In genomic region chr6:86169166-86169565, GRCm38 (mm10) we compare ENCODE assay signal across 26 mouse cellular contexts. TPM values are rescaled to one million over a fixed set of nuclear protein-coding genes. Genes with fewer than 3 reads are reported as not detected.
DNase-seq lines count a peak whose midpoint lies in the region; ATAC-seq and TF ChIP-seq lines count a peak whose summit lies in the region.
"Had no signal": no experiment of that assay in that cellular context is flagged by ENCODE, and none has a peak within 500 bp of the region (broad histone marks: within the 10 kb centered on the region; RNA-seq: fewer than 3 reads in every experiment).

No protein-coding gene starts in this region.

- no peaks in the 10 kb centered on the region for H3K27me3 ChIP-seq in heart, embryonic 11.5 days (ENCODE audit: control insufficient read depth, insufficient read depth, low read length)
- no peaks in the 10 kb centered on the region for H3K27me3 ChIP-seq in kidney, postnatal 0 days (ENCODE audit: insufficient read depth, low read length)
- H3K27me3 ChIP-seq in myocyte (ENCODE audit: control insufficient read depth, insufficient read depth, insufficient read length) = no peaks in the 10 kb centered on the region
- peaks cover 21% of the 10 kb centered on the region for H3K27me3 ChIP-seq in liver, embryonic 12.5 days (replicated peaks)
- H3K27me3 ChIP-seq: forebrain, embryonic 12.5 days; limb, embryonic 15.5 days; stomach, embryonic 15.5 days had no signal

- no peak for ATAC-seq in heart, embryonic 11.5 days (replicated peaks; ENCODE audit: insufficient number of reproducible peaks, low FRiP score, low TSS enrichment)
- ATAC-seq in kidney, postnatal 0 days (replicated peaks; ENCODE audit: low FRiP score, low read depth) = peak; percentile 69
- ATAC-seq in liver, embryonic 12.5 days = no peak
- ATAC-seq: hindbrain, postnatal 0 days; midbrain, embryonic 16.5 days had no signal

- no peaks in the 10 kb centered on the region for H3K79me2 ChIP-seq in myocyte (ENCODE audit: control insufficient read depth, insufficient read depth)

- DNase-seq in heart, adult 11 months = peak; percentile 78
- DNase-seq in kidney, postnatal 0 days (ENCODE audit: low spot score) = peak; percentile 84
- no peak for DNase-seq in kidney, postnatal 10 days
- DNase-seq in adrenal gland, postnatal 14 days = peak; percentile 81
- no peak for DNase-seq in urinary bladder, postnatal 10 days (ENCODE audit: low spot score)
- DNase-seq: cerebellum, adult 9-11 months; gastrocnemius, adult 2 months; heart, postnatal 14 days; kidney, adult 11 months; left cerebral cortex, postnatal 4 days; lung, postnatal 4 days; thymus, postnatal 36 days had no signal

- TF ChIP-seq POLR2A in myocyte (IDR thresholded peaks at IDR 0.05; ENCODE audit: insufficient read length, low read depth) = no peak

- WGBS in heart, embryonic 11.5 days (ENCODE audit: insufficient replicate concordance) = 52% methylated on average over 4 of the region's 4 CpGs
- 22% methylated on average over 4 of the region's 4 CpGs for WGBS in kidney, postnatal 0 days
- 47% methylated on average over 4 of the region's 4 CpGs for WGBS in liver, embryonic 12.5 days (ENCODE audit: insufficient replicate concordance)

- no peaks in the 10 kb centered on the region for H3K4me1 ChIP-seq in heart, embryonic 11.5 days (ENCODE audit: control insufficient read depth, insufficient read depth, low read length)
- no peaks in the 10 kb centered on the region for H3K4me1 ChIP-seq in kidney, postnatal 0 days (replicated peaks; ENCODE audit: insufficient read depth, low read length)
- no peaks in the 10 kb centered on the region for H3K4me1 ChIP-seq in liver, embryonic 12.5 days
- H3K4me1 ChIP-seq: forebrain, embryonic 12.5 days; heart, embryonic 12.5 days; limb, embryonic 15.5 days; liver, embryonic 15.5 days; stomach, embryonic 15.5 days had no signal

- no peak for TF ChIP-seq CTCF in kidney, postnatal 0 days (IDR thresholded peaks at IDR 0.05; ENCODE audit: low read depth)

- no peak overlapping the region for H3ac ChIP-seq in myocyte (ENCODE audit: control insufficient read depth, insufficient read length)

- H3K36me3 ChIP-seq in heart, embryonic 11.5 days (ENCODE audit: control insufficient read depth, insufficient read depth, low read length) = no peaks in the 10 kb centered on the region
- H3K36me3 ChIP-seq in kidney, postnatal 0 days (ENCODE audit: insufficient read depth, low read length) = no peaks in the 10 kb centered on the region
- no peaks in the 10 kb centered on the region for H3K36me3 ChIP-seq in myocyte (ENCODE audit: control insufficient read depth, insufficient read depth)
- H3K36me3 ChIP-seq in liver, embryonic 12.5 days = no peaks in the 10 kb centered on the region
- H3K36me3 ChIP-seq: forebrain, embryonic 12.5 days; heart, embryonic 12.5 days; limb, embryonic 15.5 days; liver, embryonic 15.5 days; midbrain, embryonic 10.5 days; stomach, embryonic 15.5 days had no signal

- no peaks in the 10 kb centered on the region for H3K9me3 ChIP-seq in heart, embryonic 11.5 days (replicated peaks; ENCODE audit: control insufficient read depth, low read length)
- no peaks in the 10 kb centered on the region for H3K9me3 ChIP-seq in kidney, postnatal 0 days (replicated peaks; ENCODE audit: low read length)
- no peaks in the 10 kb centered on the region for H3K9me3 ChIP-seq in liver, embryonic 12.5 days (replicated peaks)
- H3K9me3 ChIP-seq: forebrain, embryonic 12.5 days; heart, embryonic 12.5 days; limb, embryonic 15.5 days; liver, embryonic 15.5 days; midbrain, embryonic 10.5 days; stomach, embryonic 15.5 days had no signal

- no peak overlapping the region for H3K4me3 ChIP-seq in heart, embryonic 11.5 days (ENCODE audit: low read depth, low read length)
- no peak overlapping the region for H3K4me3 ChIP-seq in kidney, postnatal 0 days (replicated peaks; ENCODE audit: low read depth, low read length)
- no peak overlapping the region for H3K4me3 ChIP-seq in myocyte
- no peak overlapping the region for H3K4me3 ChIP-seq in liver, embryonic 12.5 days
- H3K4me3 ChIP-seq: erythroblast, embryonic 14.5 days; forebrain, embryonic 12.5 days; gastrocnemius, adult 2 months; heart, embryonic 12.5 days; left cerebral cortex, adult 2 months; limb, embryonic 15.5 days; liver, embryonic 15.5 days; midbrain, embryonic 10.5 days; stomach, embryonic 15.5 days had no signal

- no peak overlapping the region for H3K9ac ChIP-seq in heart, embryonic 11.5 days (ENCODE audit: low read depth, low read length)
- no peak overlapping the region for H3K9ac ChIP-seq in kidney, postnatal 0 days (ENCODE audit: low read depth, low read length)
- H3K9ac ChIP-seq in liver, embryonic 12.5 days = no peak overlapping the region
- H3K9ac ChIP-seq: forebrain, embryonic 12.5 days; heart, embryonic 12.5 days; limb, embryonic 15.5 days; liver, embryonic 15.5 days; stomach, embryonic 15.5 days had no signal

- H3K27ac ChIP-seq in heart, embryonic 11.5 days (ENCODE audit: low read depth, low read length) = no peak overlapping the region
- no peak overlapping the region for H3K27ac ChIP-seq in kidney, postnatal 0 days
- H3K27ac ChIP-seq in liver, embryonic 12.5 days = no peak overlapping the region
- H3K27ac ChIP-seq: forebrain, embryonic 12.5 days; gastrocnemius, adult 2 months; hindbrain, postnatal 0 days; left cerebral cortex, adult 2 months; limb, embryonic 15.5 days; liver, embryonic 15.5 days; midbrain, embryonic 10.5 days; stomach, embryonic 15.5 days had no signal

- no peak overlapping the region for H3K4me2 ChIP-seq in heart, embryonic 11.5 days
- H3K4me2 ChIP-seq in kidney, postnatal 0 days (ENCODE audit: low read length) = no peak overlapping the region
- H3K4me2 ChIP-seq in myocyte (ENCODE audit: low read depth) = peak overlapping the region; percentile 19
- H3K4me2 ChIP-seq in liver, embryonic 12.5 days = no peak overlapping the region
- H3K4me2 ChIP-seq: forebrain, embryonic 12.5 days; heart, embryonic 12.5 days; limb, embryonic 15.5 days; liver, embryonic 15.5 days; stomach, embryonic 15.5 days had no signal

TF ChIP-seq in myocyte, 11 proteins besides CTCF, POLR2A, EP300 and RAD21:
- TF ChIP-seq MAX (IDR thresholded peaks at IDR 0.05; ENCODE audit: low read depth) (no peak), USF1 (IDR thresholded peaks at IDR 0.05; ENCODE audit: low read depth) (peak; percentile 8), TCF12 (IDR thresholded peaks at IDR 0.05; ENCODE audit: insufficient read depth, poor library complexity, severe bottlenecking) (peak; percentile 1), MYOD1 (IDR thresholded peaks at IDR 0.05; ENCODE audit: control insufficient read depth in 1 of 3, insufficient read length in 2 of 3, low read depth in 2 of 3) (no peak), CEBPB (IDR thresholded peaks at IDR 0.05; ENCODE audit: insufficient read depth, poor library complexity, severe bottlenecking) (no peak), POLR2AphosphoS2 (IDR thresholded peaks at IDR 0.05; ENCODE audit: insufficient read length, low read depth) (no peak), SRF (IDR thresholded peaks at IDR 0.05; ENCODE audit: control insufficient read depth, insufficient read length, low read depth) (no peak), E2F4 (IDR thresholded peaks at IDR 0.05; ENCODE audit: insufficient read depth) (no peak), REST (IDR thresholded peaks at IDR 0.05; ENCODE audit: insufficient read depth, insufficient read length) (no peak), MYOG (IDR thresholded peaks at IDR 0.05; ENCODE audit: control insufficient read depth in 1 of 3, insufficient read depth in 1 of 3, insufficient read length in 2 of 3, low read depth in 2 of 3) (no peak), TCF3 (IDR thresholded peaks at IDR 0.05; ENCODE audit: insufficient read length, low read depth) (no peak)

RNA-seq across cellular contexts. Expression of gene Tgfa, which starts 25.9 kb away (rescaled TPM):
- polyA plus RNA-seq in heart, embryonic 11.5 days (2014; fragmentation: Nextera tagmentation; extraction: Ambion mirVana) = 3.0 and 4.1 TPM in 2 replicates
- 5.7 and 6.1 TPM in 2 replicates for polyA plus RNA-seq in kidney, postnatal 0 days (2015; fragmentation: Nextera tagmentation; extraction: Ambion mirVana)
- 7.7 and 9.7 TPM in 2 replicates for total RNA-seq in adrenal gland, postnatal 14 days (2021)
- 0.20 TPM for polyA plus RNA-seq in myocyte (2012; fragmentation: generic; extraction: Trizol)
- 1.4 and 2.1 TPM in 2 replicates for polyA plus RNA-seq in liver, embryonic 12.5 days (2016; fragmentation: Nextera tagmentation; extraction: Ambion mirVana)
- total RNA-seq: common myeloid progenitor, adult 5-6 weeks had no signal
- polyA plus RNA-seq: erythroblast, embryonic 14.5 days had no signal

Comparison
In these comparisons a context has a peak if more than half of its experiments do, and no peak if none do; other contexts are left out.
1. DNase-seq: peak in heart, adult 11 months (single experiment), kidney, postnatal 0 days (single experiment) and adrenal gland, postnatal 14 days (single experiment); none in kidney, postnatal 10 days (single experiment) and urinary bladder, postnatal 10 days (single experiment).